Mouse (Mus musculus) kidney, adult 2 months (tissue): ENCODE measurements at regions not wholly inside any gene's neighbourhood (a gene's known extent, or its start where the extent isn't known, plus 50 kb on each side); places are given as distances from the start of the nearest gene placed in this dataset.

Source experiments
- CTCF ChIP-seq: fragments of 200-500 bp; conservative IDR thresholded peaks from 2 replicates; pipeline ENCODE4 v1.5.1; 2011; ENCODE audit warnings: low read depth, mild to moderate bottlenecking, control low read depth, low read length, moderate library complexity, mixed read lengths; ENCODE audit not compliant: insufficient read depth, insufficient read length
- POLR2A ChIP-seq: fragments of 200-500 bp; IDR thresholded peaks from one replicate; pipeline ENCODE4 v1.6.1; 2011; ENCODE audit warnings: low read depth, low read length, control low read depth

GRCm38 (mm10) chrX:161523432-161524256 is 193.2 kb upstream of the Rai2 start:
- TF ChIP-seq CTCF (no peak), POLR2A (no peak)
